Mouse (Mus musculus) G1E (cell line): Measurements from ENCODE around the gene Sirt1.

Experiments
- CTCF ChIP-seq: IDR thresholded peaks from 2 replicates; pipeline ENCODE4 v1.5.1; 2012; ENCODE audit warnings: low read depth, low read length, inconsistent platforms, mixed read lengths
- GATA1 ChIP-seq: IDR thresholded peaks from 2 replicates; pipeline ENCODE4 v1.6.1; 2012; ENCODE audit warnings: borderline replicate concordance, low read length, inconsistent platforms, mixed read lengths
- GATA2 ChIP-seq: IDR thresholded peaks from 2 replicates; pipeline ENCODE4 v1.6.1; 2012; ENCODE audit warnings: low read depth, low read length, inconsistent platforms, borderline replicate concordance
- POLR2AphosphoS5 ChIP-seq: IDR thresholded peaks from 2 replicates; pipeline ENCODE4 v1.6.1; 2012; ENCODE audit warnings: low read depth, low read length, inconsistent platforms; ENCODE audit not compliant: insufficient replicate concordance
- TAL1 ChIP-seq: conservative IDR thresholded peaks from 2 replicates; pipeline ENCODE4 v1.6.1; 2012; ENCODE audit warnings: low read depth, low read length, inconsistent platforms, mixed read lengths

- TF ChIP-seq GATA1 = no peak
- no peak for TF ChIP-seq CTCF
- TF ChIP-seq GATA2 = no peak
- no peak for TF ChIP-seq TAL1
- no peak for TF ChIP-seq POLR2AphosphoS5
These were observed 40.2 kb downstream of the Sirt1 start for GRCm38 (mm10) chr10:63341351-63341750.
